ENCODE assay signal across 10 mouse cellular contexts in genomic region chr16:75970266-75970998, GRCm38 (mm10).
"Had no signal": no experiment of that assay in that cellular context is flagged by ENCODE, and none has a peak within 500 bp of the region (broad histone marks: within the 10 kb centered on the region; RNA-seq: fewer than 3 reads in every experiment).

No protein-coding gene starts in this region.

- H3K9ac ChIP-seq: limb, embryonic 13.5 days; liver, embryonic 14.5 days; midbrain, embryonic 15.5 days; neural tube, embryonic 15.5 days had no signal

- H3K9me3 ChIP-seq: limb, embryonic 13.5 days; midbrain, embryonic 15.5 days; neural tube, embryonic 15.5 days had no signal

- ATAC-seq: midbrain, embryonic 15.5 days had no signal

- DNase-seq: kidney, adult 2 months; kidney, postnatal 25 days; layer of hippocampus, postnatal 36 days; lung, adult 18-20 months; thymus, postnatal 4 days had no signal

- H3K4me2 ChIP-seq: limb, embryonic 13.5 days; midbrain, embryonic 15.5 days; neural tube, embryonic 15.5 days had no signal

- H3K27ac ChIP-seq: limb, embryonic 13.5 days; liver, embryonic 14.5 days; midbrain, embryonic 15.5 days; neural tube, embryonic 15.5 days; stomach, postnatal 0 days had no signal

- H3K4me3 ChIP-seq: limb, embryonic 13.5 days; midbrain, embryonic 15.5 days; neural tube, embryonic 15.5 days had no signal

- H3K36me3 ChIP-seq: limb, embryonic 13.5 days; midbrain, embryonic 15.5 days; neural tube, embryonic 15.5 days had no signal

- H3K27me3 ChIP-seq: limb, embryonic 13.5 days; midbrain, embryonic 15.5 days; neural tube, embryonic 15.5 days had no signal

- H3K4me1 ChIP-seq: limb, embryonic 13.5 days; midbrain, embryonic 15.5 days; neural tube, embryonic 15.5 days had no signal
